Mouse (Mus musculus) ES-Bruce4 (cell line): ENCODE results near the gene Fpgs.

Experiments used
- CTCF ChIP-seq: IDR thresholded peaks from one replicate; pipeline ENCODE4 v1.8.1; 2011; ENCODE audit warnings: low read depth, low read length
- EP300 ChIP-seq: IDR thresholded peaks from 2 replicates; pipeline ENCODE4 v1.6.1; 2011; ENCODE audit warnings: low read depth, low read length; ENCODE audit not compliant: insufficient read depth
- POLR2A ChIP-seq: IDR thresholded peaks from one replicate; pipeline ENCODE4 v1.8.1; 2011; ENCODE audit warnings: low read length; ENCODE audit not compliant: insufficient read depth

- TF ChIP-seq CTCF (no peak), EP300 (no peak), POLR2A (no peak)
Observed at GRCm38 (mm10) chr2:32722046-32722445, 18.1 kb upstream of the Fpgs start.
